Mouse (Mus musculus) kidney, embryonic 16.5 days (tissue): Measurements from ENCODE around the gene Mrpl37. TPM values are rescaled to one million over a fixed set of nuclear protein-coding genes. Genes with fewer than 3 reads are reported as not detected.
"Not testable (repeated sequence)": the region's sequence is repeated elsewhere in the genome, so short reads cannot be mapped to it uniquely, and the experiment has no call there.

Experiments
- ATAC-seq: fragments of 200-750 bp; cut with Nextera tagmentation; 2 replicates; pipeline ENCODE4 v1.8.0; 2017; ENCODE audit warnings: moderate TSS enrichment; ENCODE audit not compliant: low FRiP score, low TSS enrichment
- H3K27ac ChIP-seq: fragments of 300-500 bp; sonication (generic); 2 replicates; pipeline ENCODE4 v1.5.1; 2014; ENCODE audit warnings: low read length
- H3K27me3 ChIP-seq: fragments of 300-500 bp; sonication (generic); 2 replicates; pipeline ENCODE4 v1.6.1; 2014; ENCODE audit warnings: low read length, control low read depth, mixed read lengths; ENCODE audit not compliant: insufficient read depth
- H3K36me3 ChIP-seq: fragments of 300-500 bp; sonication (generic); 2 replicates; pipeline ENCODE4 v1.6.1; 2014; ENCODE audit warnings: low read length, control low read depth, mixed read lengths; ENCODE audit not compliant: insufficient read depth
- H3K4me1 ChIP-seq: fragments of 300-500 bp; sonication (generic); 2 replicates; pipeline ENCODE4 v1.6.1; 2014; ENCODE audit warnings: low read length, control low read depth, mixed read lengths; ENCODE audit not compliant: insufficient read depth
- H3K4me2 ChIP-seq: fragments of 300-500 bp; sonication (generic); replicated peaks from 2 replicates; pipeline ENCODE4 v1.6.1; 2014; ENCODE audit warnings: low read depth, low read length
- H3K4me3 ChIP-seq: fragments of 300-500 bp; sonication (generic); 2 replicates; pipeline ENCODE4 v1.5.1; 2014; ENCODE audit warnings: mild to moderate bottlenecking, low read length
- H3K9ac ChIP-seq: fragments of 300-500 bp; sonication (generic); replicated peaks from 2 replicates; pipeline ENCODE4 v1.6.1; 2014; ENCODE audit warnings: low read length
- H3K9me3 ChIP-seq: fragments of 300-500 bp; sonication (generic); 2 replicates; pipeline ENCODE4 v1.6.1; 2016; ENCODE audit warnings: low read length, control low read depth
- WGBS: fragments of 180-500 bp; shearing (Covaris S2); extraction: QIAGEN DNeasy Blood & Tissue Kit; methylation state at CpG from one replicate; pipeline ENCODE4 v1.1.7; 2014; 5-methylcytosine and 5-hydroxymethylcytosine counted together
- polyA plus RNA-seq: library from polyadenylated mRNA; unstranded; fragments of >200 nt; fragmentation: Nextera tagmentation; extraction: Ambion mirVana; gene quantifications from 2 replicates; pipeline ENCODE4 v1.2.1, GENCODE M21; 2015

Mrpl37 gene
- 120 and 121 TPM in 2 replicates for polyA plus RNA-seq

DNA sequence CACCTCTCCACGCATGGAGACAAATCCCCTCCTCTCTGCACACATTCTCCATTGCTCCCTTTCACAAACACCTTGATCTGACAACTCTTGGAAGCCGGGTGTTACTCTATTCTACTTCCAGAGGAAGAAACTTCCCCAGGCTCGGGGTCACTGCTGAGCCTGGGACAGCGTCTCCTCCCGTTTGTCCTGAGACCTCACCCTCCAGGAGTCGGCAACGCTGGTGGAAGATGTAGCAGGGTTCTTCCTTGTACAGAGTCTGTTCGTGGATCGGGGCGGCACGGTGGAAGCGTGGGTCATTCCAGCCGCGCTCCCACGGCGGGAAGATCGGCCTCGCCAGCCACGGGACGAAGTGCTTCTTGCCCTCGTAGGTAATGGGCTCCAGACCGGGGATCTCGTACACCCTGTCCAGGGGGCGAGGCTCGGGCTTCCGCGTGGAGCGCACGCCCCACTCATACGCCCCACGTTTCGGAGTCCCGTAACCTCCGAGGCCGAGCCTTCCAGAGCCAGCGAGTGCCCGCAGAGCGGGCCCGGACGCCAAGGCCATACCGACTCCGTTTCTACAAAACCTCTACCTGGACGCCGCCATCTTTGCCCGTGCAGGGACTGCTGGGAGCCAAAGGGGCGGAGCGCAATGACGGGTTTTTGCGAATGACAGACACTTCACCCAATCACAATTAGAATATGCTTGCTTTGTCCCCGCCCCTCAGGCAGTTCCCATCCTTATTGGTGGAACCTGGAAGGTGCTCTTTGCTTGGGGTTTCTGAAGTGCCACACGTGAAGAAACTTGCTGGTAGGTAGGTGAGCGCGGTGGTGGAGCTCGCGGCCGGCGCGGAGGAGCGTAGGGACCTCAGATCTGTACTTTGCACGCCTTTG lies at the start of gene Mrpl37, which contains the start of gene Cyb5rl:
TSS of gene Mrpl37 (minus strand) at position 617 of the 873 bp plus-strand sequence.
TSS of gene Cyb5rl (plus strand) at position 737 of the 873 bp plus-strand sequence.
- Histone ChIP-seq H3K9ac (peak within 1 kb of the TSS; percentile 91), H3K9me3 (no peaks in the 10 kb centered on the region), H3K4me1 (peaks cover 15% of the 10 kb centered on the region), H3K27ac (peak within 1 kb of the TSS; percentile 39; the same call in 1 of the 2 replicates), H3K4me3 (peak within 1 kb of the TSS; percentile 86), H3K27me3 (no peaks in the 10 kb centered on the region), H3K4me2 (peak within 1 kb of the TSS; percentile 83), H3K36me3 (peaks cover 20% of the 10 kb centered on the region)
- peak; percentile 99 for ATAC-seq
- WGBS = under 1% methylated on average over 60 of the region's 60 CpGs

DNA sequence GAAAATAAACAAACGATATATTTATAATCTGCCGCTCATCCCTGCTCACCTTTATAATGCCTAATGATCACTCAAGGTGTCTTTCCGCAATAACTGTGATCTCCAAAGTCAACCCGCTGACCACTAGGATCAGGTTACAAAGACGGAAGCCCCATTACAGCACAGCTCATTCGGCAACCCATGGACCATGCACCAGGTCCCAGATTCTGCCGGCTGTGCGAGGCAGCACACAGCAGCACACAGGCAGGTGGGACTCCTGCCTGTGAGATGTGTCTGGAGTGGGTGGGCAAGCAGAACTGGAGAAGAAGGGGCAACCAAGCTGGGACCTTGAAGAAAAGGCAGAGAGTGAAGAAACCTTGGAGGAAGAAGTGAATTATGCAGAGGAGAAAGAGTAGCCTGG lies 47.6 kb upstream of the Mrpl37 start:
- no peaks in the 10 kb centered on the region for H3K9me3 ChIP-seq

DNA sequence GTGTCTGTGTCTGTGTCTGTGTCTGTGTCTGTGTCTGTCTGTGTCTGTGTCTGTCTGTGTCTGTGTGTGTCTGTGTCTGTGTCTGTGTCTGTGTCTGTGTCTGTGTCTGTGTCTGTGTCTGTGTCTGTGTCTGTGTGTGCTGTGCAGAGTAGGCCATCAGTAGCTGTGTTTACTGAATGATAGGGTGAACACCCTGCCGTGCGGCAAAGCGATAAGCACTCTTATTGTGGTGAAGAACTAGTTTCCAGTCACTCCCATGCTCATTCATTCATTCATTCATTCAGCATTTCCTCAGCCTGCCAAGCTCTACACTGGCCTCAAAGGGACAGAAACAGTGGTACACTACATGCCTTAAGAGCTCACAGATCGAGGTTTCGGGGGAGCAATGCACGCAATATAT lies 42.5 kb upstream of the Mrpl37 start:
- not testable (repeated sequence) for H3K27me3 ChIP-seq, H3K27ac ChIP-seq, H3K4me2 ChIP-seq, H3K36me3 ChIP-seq, H3K9me3 ChIP-seq, H3K9ac ChIP-seq, H3K4me3 ChIP-seq, ATAC-seq
- WGBS = 94% methylated on average over 6 of the region's 6 CpGs
- H3K4me1 ChIP-seq = peaks cover 11% of the 10 kb centered on the region

More for the DNA sequence above, 47.6 kb upstream of the Mrpl37 start:
- H3K27ac ChIP-seq = 0 out of 2 replicates have a peak overlapping the region, but pooled peaks have one; percentile 17
- peaks cover 5% of the 10 kb centered on the region; the same call in 1 of the 2 replicates for H3K4me1 ChIP-seq
- 11% methylated on average over 8 of the region's 8 CpGs for WGBS
- ATAC-seq = peak; percentile 80; the same call in 1 of the 2 replicates
- no peak overlapping the region for H3K4me2 ChIP-seq
- no peak overlapping the region for H3K4me3 ChIP-seq
- no peaks in the 10 kb centered on the region for H3K36me3 ChIP-seq
- no peak overlapping the region for H3K9ac ChIP-seq
- no peaks in the 10 kb centered on the region for H3K27me3 ChIP-seq

DNA sequence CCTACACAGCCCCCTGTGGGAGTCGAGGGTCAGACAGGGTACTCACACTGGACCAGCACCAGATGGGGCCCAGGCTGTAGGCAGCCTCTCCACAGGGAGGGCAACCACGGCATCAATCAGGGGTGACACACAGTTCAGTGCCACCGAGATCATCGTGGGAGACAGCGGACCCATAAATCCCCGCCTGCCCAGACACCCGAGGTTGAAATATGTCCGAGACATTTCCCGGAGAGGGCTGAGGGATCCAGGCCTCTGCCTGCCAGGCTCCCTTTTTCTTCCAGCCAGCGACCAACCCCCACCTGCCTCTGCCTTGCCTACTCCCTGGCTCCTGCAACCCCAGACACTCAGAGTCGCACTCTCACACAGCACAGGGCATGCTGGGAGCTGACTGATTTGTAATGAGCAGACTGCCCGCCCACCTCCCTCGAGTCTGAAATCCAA lies 41.6 kb upstream of the Mrpl37 start:
- Histone ChIP-seq H3K9ac (peak overlapping the region; percentile 37; the same call in 1 of the 2 replicates), H3K36me3 (no peaks in the 10 kb centered on the region), H3K27me3 (no peaks in the 10 kb centered on the region), H3K4me3 (no peak overlapping the region), H3K4me2 (peak overlapping the region; percentile 37), H3K27ac (0 out of 2 replicates have a peak overlapping the region, but pooled peaks have one; percentile 25), H3K4me1 (peaks cover 10% of the 10 kb centered on the region), H3K9me3 (no peaks in the 10 kb centered on the region)
- peak; percentile 89 for ATAC-seq
- WGBS = 8% methylated on average over 13 of the region's 13 CpGs

DNA sequence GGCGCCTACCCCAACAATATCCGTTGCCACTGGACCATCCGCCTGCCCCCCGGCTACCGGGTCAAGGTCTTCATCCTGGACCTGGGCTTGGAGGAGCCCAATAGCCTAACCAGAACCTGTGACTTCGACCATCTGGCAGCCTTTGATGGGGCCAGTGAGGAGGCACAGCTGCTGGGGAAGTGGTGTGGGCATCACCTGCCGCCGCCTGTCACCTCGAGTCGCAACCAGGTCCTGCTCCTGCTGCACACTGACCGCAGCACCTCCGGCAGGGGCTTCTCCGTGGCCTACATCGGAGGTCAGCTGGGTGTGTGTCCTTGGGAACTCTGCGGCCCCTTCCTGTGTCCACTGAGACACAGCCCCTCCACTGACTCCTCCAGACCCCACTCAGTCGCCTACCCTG lies 40.1 kb upstream of the Mrpl37 start:
- WGBS = 76% methylated on average over 16 of the region's 16 CpGs

DNA sequence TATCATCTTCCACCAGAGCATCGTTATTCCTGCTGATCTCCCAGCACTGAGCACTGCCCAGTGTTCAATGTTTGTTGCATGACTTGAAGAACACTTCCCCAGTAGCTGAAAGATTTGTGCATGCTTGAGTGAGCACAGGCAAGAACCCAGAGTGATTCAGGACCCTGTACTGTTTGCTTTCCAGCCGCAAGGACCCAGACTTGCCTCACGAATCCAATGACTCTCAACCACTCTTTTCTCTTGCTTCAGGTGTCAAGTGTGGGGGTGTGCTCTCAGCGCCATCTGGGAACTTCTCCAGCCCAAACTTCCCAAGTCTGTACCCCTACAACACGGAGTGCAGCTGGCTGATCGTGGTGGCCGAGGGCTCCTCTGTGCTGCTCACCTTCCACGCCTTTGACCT lies 35.6 kb upstream of the Mrpl37 start:
- no peak for ATAC-seq
- Histone ChIP-seq H3K9ac (no peak overlapping the region), H3K4me1 (peaks cover 6% of the 10 kb centered on the region; the same call in 1 of the 2 replicates), H3K27me3 (no peaks in the 10 kb centered on the region), H3K36me3 (no peaks in the 10 kb centered on the region), H3K9me3 (no peaks in the 10 kb centered on the region), H3K4me3 (no peak overlapping the region), H3K27ac (no peak overlapping the region), H3K4me2 (no peak overlapping the region)
- 68% methylated on average over 8 of the region's 8 CpGs for WGBS

More for the DNA sequence above, 40.1 kb upstream of the Mrpl37 start:
- Histone ChIP-seq H3K4me2 (no peak overlapping the region), H3K4me3 (no peak overlapping the region), H3K4me1 (peaks cover 10% of the 10 kb centered on the region), H3K27me3 (no peaks in the 10 kb centered on the region), H3K27ac (no peak overlapping the region), H3K36me3 (no peaks in the 10 kb centered on the region), H3K9ac (no peak overlapping the region), H3K9me3 (no peaks in the 10 kb centered on the region)
- no peak for ATAC-seq

DNA sequence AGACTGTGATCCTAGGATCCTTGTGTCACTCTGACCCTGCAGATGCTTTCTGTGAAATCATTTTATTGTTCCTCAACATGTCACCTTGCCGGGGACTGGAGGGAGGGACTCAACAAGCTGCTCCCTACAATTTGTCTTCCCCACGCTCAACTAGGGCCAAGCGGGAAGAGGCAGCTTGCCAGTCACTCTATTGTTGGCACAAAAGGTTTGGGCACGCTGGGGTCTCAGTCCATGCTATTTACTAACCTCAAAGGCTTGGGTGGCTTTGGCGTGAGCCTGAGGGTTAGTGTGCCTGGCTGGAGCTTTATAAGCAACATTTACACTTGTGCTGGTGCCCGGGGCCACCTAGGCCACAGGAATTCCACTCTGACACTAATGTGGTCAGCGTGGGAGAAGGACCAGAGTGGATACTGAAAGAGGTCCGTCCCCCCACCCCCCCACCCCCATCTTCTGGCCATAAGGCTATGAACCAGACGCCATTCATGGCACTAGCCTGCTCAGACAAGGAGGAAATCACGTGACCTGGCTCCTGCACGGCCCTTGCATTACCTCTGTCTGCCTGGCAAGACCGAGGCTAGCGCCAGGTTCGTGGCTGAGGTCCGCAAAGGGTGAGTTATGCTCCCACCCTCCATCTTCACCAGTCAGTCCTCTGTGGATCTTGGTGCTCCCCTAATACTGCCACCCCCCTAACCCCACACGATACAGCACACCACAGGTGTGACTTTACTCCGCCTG lies 32.3 kb upstream of the Mrpl37 start:
- no peak overlapping the region for H3K27ac ChIP-seq
- H3K36me3 ChIP-seq = no peaks in the 10 kb centered on the region
- H3K4me2 ChIP-seq = no peak overlapping the region
- WGBS = 62% methylated on average over 17 of the region's 17 CpGs
- no peak overlapping the region for H3K4me3 ChIP-seq
- H3K27me3 ChIP-seq = no peaks in the 10 kb centered on the region
- no peak overlapping the region for H3K9ac ChIP-seq
- no peak; the same call in 1 of the 2 replicates for ATAC-seq
- no peaks in the 10 kb centered on the region for H3K9me3 ChIP-seq
- peaks cover 6% of the 10 kb centered on the region; the same call in 1 of the 2 replicates for H3K4me1 ChIP-seq

DNA sequence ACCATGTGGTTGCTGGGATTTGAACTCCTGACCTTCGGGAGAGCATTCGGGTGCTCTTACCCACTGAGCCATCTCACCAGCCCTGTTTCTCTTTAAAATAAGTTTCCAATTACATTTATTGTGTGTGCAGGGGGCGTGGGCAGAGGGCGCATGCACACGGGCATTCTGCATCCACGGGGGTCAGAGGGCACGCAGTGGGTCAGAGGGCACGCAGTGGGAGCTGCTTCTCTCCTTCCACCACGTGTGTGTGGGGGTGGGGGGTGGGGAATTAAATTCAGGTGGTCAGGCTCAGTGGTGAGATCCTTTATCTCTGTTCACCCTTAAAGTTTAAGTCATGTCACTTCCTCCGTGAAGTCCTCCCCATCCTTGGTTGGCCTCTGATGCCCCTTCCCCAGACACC lies 31.7 kb upstream of the Mrpl37 start:
- 55% methylated on average over 10 of the region's 10 CpGs for WGBS
- Histone ChIP-seq H3K27me3 (no peaks in the 10 kb centered on the region), H3K4me3 (no peak overlapping the region), H3K36me3 (no peaks in the 10 kb centered on the region), H3K27ac (no peak overlapping the region), H3K9me3 (no peaks in the 10 kb centered on the region), H3K9ac (no peak overlapping the region), H3K4me2 (no peak overlapping the region), H3K4me1 (peaks cover 6% of the 10 kb centered on the region; the same call in 1 of the 2 replicates)
- no peak for ATAC-seq

DNA sequence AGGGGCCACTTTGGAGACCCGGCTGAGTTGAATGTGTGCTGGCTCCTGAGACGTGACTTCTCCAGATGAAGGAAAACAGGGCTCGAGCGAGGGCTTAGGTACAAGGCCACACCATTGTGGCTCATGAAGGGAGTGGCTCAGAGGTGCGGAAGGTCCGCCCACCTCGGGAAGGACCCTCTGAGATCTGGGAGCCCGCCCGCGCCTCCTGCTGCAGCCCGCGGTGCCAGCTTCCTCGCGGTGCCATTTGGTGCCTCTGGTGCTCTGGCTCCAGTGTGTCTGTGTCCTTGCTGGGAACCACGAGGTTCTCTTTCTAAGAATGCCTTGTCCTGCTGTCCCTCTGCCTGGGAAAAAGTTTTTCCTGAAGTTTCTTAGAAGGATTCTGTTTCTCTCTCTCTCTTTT lies 31.2 kb upstream of the Mrpl37 start:
- no peak for ATAC-seq
- no peak overlapping the region for H3K27ac ChIP-seq
- no peak overlapping the region for H3K4me3 ChIP-seq
- H3K9me3 ChIP-seq = no peaks in the 10 kb centered on the region
- WGBS = 29% methylated on average over 15 of the region's 15 CpGs
- H3K36me3 ChIP-seq = no peaks in the 10 kb centered on the region
- H3K4me2 ChIP-seq = no peak overlapping the region; the same call in 1 of the 2 replicates
- H3K9ac ChIP-seq = peak overlapping the region; percentile 31; the same call in 1 of the 2 replicates
- peaks cover 6% of the 10 kb centered on the region; the same call in 1 of the 2 replicates for H3K4me1 ChIP-seq
- no peaks in the 10 kb centered on the region for H3K27me3 ChIP-seq
